Mouse (Mus musculus): ENCODE results near the gene Asic2. TPM values are rescaled to one million over a fixed set of nuclear protein-coding genes. Genes with fewer than 3 reads are reported as not detected.

Gene Asic2
- polyA plus RNA-seq, 1 experiment from 2014 or later = 0.47 TPM

DNA sequence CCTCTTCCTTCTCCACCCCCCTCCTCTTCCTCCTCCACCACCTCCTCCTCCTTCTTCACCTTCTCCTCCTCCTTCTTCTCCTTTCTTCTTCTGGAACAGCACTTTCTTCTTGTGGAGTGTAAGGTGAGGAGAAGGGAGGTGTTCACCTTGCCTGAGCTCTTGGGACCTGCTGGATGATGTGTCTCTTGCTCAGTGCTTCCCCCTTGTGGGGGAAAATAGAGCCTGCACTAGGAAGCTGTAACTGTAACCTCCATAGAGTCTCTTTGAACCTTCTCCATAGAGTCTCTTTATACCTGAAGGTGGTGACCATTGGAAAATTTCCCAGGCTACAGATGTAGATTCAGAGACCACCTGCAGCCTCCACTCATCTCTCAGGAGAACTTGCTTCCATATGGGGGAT, 1050.6 kb downstream of the Asic2 start:
- DNase-seq (ENCODE audit: low spot score) (peak; percentile 37), ATAC-seq (ENCODE audit: low FRiP score, low TSS enrichment) (no peak)
- no peaks in the 10 kb centered on the region for H3K36me3 ChIP-seq (ENCODE audit: control insufficient read depth, insufficient read depth, low read length)
- TF ChIP-seq CTCF (IDR thresholded peaks at IDR 0.05; ENCODE audit: low read depth) (peak; percentile 60), EP300 (optimal IDR thresholded peaks at IDR 0.05) (no peak)
- no peaks in the 10 kb centered on the region for H3K9me3 ChIP-seq (ENCODE audit: control insufficient read depth, low read length)
- H3K27me3 ChIP-seq (ENCODE audit: control insufficient read depth, insufficient read depth, low read length) = no peaks in the 10 kb centered on the region
- H3K9ac ChIP-seq (ENCODE audit: low read length) = no peak overlapping the region
- H3K27ac ChIP-seq (replicated peaks) = no peak overlapping the region
- no peak overlapping the region for H3K4me2 ChIP-seq (replicated peaks; ENCODE audit: low read depth)
- no peaks in the 10 kb centered on the region for H3K4me1 ChIP-seq (replicated peaks; ENCODE audit: control insufficient read depth, insufficient read depth)
- no peak overlapping the region for H3K4me3 ChIP-seq (ENCODE audit: low read depth, low read length)

DNA sequence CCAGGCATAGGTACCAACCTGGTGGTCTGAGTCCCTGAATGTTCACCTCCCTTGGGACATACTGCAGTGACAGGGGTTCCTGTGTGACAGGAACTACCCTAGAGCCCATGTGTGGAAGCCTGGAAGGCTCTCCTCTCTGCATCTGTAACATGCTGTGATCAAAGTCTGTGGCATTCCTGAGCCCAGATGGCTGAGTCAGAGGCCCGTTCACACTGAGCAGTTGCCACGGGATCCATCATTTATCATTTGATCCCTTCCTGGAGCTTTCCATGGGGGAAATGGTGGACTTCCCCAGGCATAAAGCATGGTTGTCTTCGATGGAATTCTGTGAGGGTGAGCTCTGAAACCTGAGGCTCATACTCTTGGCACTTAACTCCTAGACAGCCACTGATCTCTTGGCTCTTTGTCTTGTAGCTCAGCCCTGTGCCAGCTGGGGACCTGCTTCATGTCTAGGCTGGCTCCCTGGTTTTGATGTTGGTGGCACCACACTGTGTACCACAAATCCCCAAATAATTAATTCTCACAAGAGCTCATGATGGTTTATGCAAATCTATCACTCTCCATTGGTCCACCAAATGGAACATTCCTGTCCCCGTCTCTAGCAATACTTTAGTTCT, 1054.7 kb downstream of the Asic2 start:
- Histone ChIP-seq H3K4me1 (replicated peaks; ENCODE audit: control insufficient read depth, insufficient read depth) (no peaks in the 10 kb centered on the region), H3K27ac (replicated peaks) (no peak overlapping the region), H3K9ac (ENCODE audit: low read length) (no peak overlapping the region), H3K9me3 (ENCODE audit: control insufficient read depth, low read length) (no peaks in the 10 kb centered on the region), H3K36me3 (ENCODE audit: control insufficient read depth, insufficient read depth, low read length) (no peaks in the 10 kb centered on the region), H3K4me3 (ENCODE audit: low read depth, low read length) (no peak overlapping the region), H3K27me3 (ENCODE audit: control insufficient read depth, insufficient read depth, low read length) (no peaks in the 10 kb centered on the region), H3K4me2 (replicated peaks; ENCODE audit: low read depth) (no peak overlapping the region)
- DNase-seq (ENCODE audit: low spot score) = no peak
- ATAC-seq (ENCODE audit: low FRiP score, low TSS enrichment) = no peak
- TF ChIP-seq CTCF (IDR thresholded peaks at IDR 0.05; ENCODE audit: low read depth) (no peak), EP300 (optimal IDR thresholded peaks at IDR 0.05) (no peak)
- WGBS = 42% methylated on average over 4 of the region's 4 CpGs

GRCm38 (mm10) chr11:80912721-80913120, 1055.5 kb downstream of the Asic2 start:
- Histone ChIP-seq H3K4me3 (ENCODE audit: low read depth, low read length) (no peak overlapping the region), H3K9ac (ENCODE audit: low read length) (no peak overlapping the region), H3K27ac (replicated peaks) (no peak overlapping the region), H3K9me3 (ENCODE audit: control insufficient read depth, low read length) (no peaks in the 10 kb centered on the region), H3K27me3 (ENCODE audit: control insufficient read depth, insufficient read depth, low read length) (no peaks in the 10 kb centered on the region), H3K36me3 (ENCODE audit: control insufficient read depth, insufficient read depth, low read length) (no peaks in the 10 kb centered on the region), H3K4me2 (replicated peaks; ENCODE audit: low read depth) (no peak overlapping the region), H3K4me1 (replicated peaks; ENCODE audit: control insufficient read depth, insufficient read depth) (no peaks in the 10 kb centered on the region)
- 80% methylated on average over 5 of the region's 5 CpGs for WGBS
- ATAC-seq (ENCODE audit: low FRiP score, low TSS enrichment) = no peak
- TF ChIP-seq EP300 (optimal IDR thresholded peaks at IDR 0.05) (no peak), CTCF (IDR thresholded peaks at IDR 0.05; ENCODE audit: low read depth) (no peak)
- no peak for DNase-seq (ENCODE audit: low spot score)

- H3K4me1 ChIP-seq (replicated peaks; ENCODE audit: control insufficient read depth, insufficient read depth) = no peaks in the 10 kb centered on the region
- no peaks in the 10 kb centered on the region for H3K9me3 ChIP-seq (ENCODE audit: control insufficient read depth, low read length)
- no peak overlapping the region for H3K27ac ChIP-seq (replicated peaks)
- no peaks in the 10 kb centered on the region for H3K36me3 ChIP-seq (ENCODE audit: control insufficient read depth, insufficient read depth, low read length)
- H3K9ac ChIP-seq (ENCODE audit: low read length) = no peak overlapping the region
- no peak overlapping the region for H3K4me3 ChIP-seq (ENCODE audit: low read depth, low read length)
- H3K4me2 ChIP-seq (replicated peaks; ENCODE audit: low read depth) = no peak overlapping the region
- ATAC-seq (ENCODE audit: low FRiP score, low TSS enrichment) = no peak
- WGBS = 89% methylated on average over 6 of the region's 6 CpGs
- no peak for DNase-seq (ENCODE audit: low spot score)
- TF ChIP-seq EP300 (optimal IDR thresholded peaks at IDR 0.05) = no peak
- TF ChIP-seq CTCF (IDR thresholded peaks at IDR 0.05; ENCODE audit: low read depth) = no peak
- no peaks in the 10 kb centered on the region for H3K27me3 ChIP-seq (ENCODE audit: control insufficient read depth, insufficient read depth, low read length)
Observed at GRCm38 (mm10) chr11:80907820-80908219, 1060.4 kb downstream of the Asic2 start.

DNA sequence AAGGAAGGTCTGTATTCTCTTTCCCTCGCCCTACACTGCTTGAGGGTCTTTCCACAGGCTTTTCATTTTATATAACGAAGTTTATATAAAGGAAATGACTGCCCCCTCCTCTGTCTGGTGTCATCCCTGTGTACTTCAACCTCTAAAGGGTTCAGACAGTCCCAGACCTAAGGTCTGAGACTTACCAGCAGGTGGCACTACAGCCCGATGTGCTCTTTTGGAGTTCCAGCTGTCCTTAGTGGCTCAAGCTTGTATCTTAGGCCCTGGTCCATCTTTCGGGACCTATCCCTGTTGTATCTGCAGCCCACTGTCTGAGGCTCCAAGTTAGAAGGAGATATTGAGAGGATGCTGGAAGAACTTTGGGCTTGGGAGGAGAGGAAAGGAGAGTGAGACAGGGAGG, 1061.8 kb downstream of the Asic2 start:
- TF ChIP-seq EP300 (optimal IDR thresholded peaks at IDR 0.05) (no peak), CTCF (IDR thresholded peaks at IDR 0.05; ENCODE audit: low read depth) (peak; percentile 85)
- DNase-seq (ENCODE audit: low spot score) = peak; percentile 49
- Histone ChIP-seq H3K4me3 (ENCODE audit: low read depth, low read length) (no peak overlapping the region), H3K4me2 (replicated peaks; ENCODE audit: low read depth) (no peak overlapping the region), H3K4me1 (replicated peaks; ENCODE audit: control insufficient read depth, insufficient read depth) (no peaks in the 10 kb centered on the region), H3K9me3 (ENCODE audit: control insufficient read depth, low read length) (no peaks in the 10 kb centered on the region), H3K9ac (ENCODE audit: low read length) (no peak overlapping the region), H3K27ac (replicated peaks) (no peak overlapping the region), H3K36me3 (ENCODE audit: control insufficient read depth, insufficient read depth, low read length) (no peaks in the 10 kb centered on the region), H3K27me3 (ENCODE audit: control insufficient read depth, insufficient read depth, low read length) (no peaks in the 10 kb centered on the region)
- WGBS = 33% methylated on average over 4 of the region's 4 CpGs
- 0 out of 2 replicates have a peak, but pooled peaks have one; percentile 24 for ATAC-seq (ENCODE audit: low FRiP score, low TSS enrichment)

GRCm38 (mm10) chr11:80904559-80904958, 1063.7 kb downstream of the Asic2 start:
- H3K9ac ChIP-seq (ENCODE audit: low read length) = no peak overlapping the region
- TF ChIP-seq EP300 (optimal IDR thresholded peaks at IDR 0.05) = no peak
- no peak for TF ChIP-seq CTCF (IDR thresholded peaks at IDR 0.05; ENCODE audit: low read depth)
- no peak overlapping the region for H3K4me3 ChIP-seq (ENCODE audit: low read depth, low read length)
- DNase-seq (ENCODE audit: low spot score) = no peak
- no peaks in the 10 kb centered on the region for H3K9me3 ChIP-seq (ENCODE audit: control insufficient read depth, low read length)
- 77% methylated on average over 2 of the region's 2 CpGs for WGBS
- no peak for ATAC-seq (ENCODE audit: low FRiP score, low TSS enrichment)
- no peaks in the 10 kb centered on the region for H3K36me3 ChIP-seq (ENCODE audit: control insufficient read depth, insufficient read depth, low read length)
- H3K27ac ChIP-seq (replicated peaks) = no peak overlapping the region
- H3K4me2 ChIP-seq (replicated peaks; ENCODE audit: low read depth) = no peak overlapping the region
- H3K27me3 ChIP-seq (ENCODE audit: control insufficient read depth, insufficient read depth, low read length) = no peaks in the 10 kb centered on the region
- H3K4me1 ChIP-seq (replicated peaks; ENCODE audit: control insufficient read depth, insufficient read depth) = no peaks in the 10 kb centered on the region

All from stomach, postnatal 0 days (tissue).